Comparison of ENCODE assay signal across 8 mouse cellular contexts in genomic region chr1:155973719-155974379, GRCm38 (mm10). TPM values are rescaled to one million over a fixed set of nuclear protein-coding genes. Genes with fewer than 3 reads are reported as not detected.
A peak's percentile ranks its signal among the peaks of the same experiment; 100 is the strongest.
DNase-seq lines count a peak whose midpoint lies in the region; ATAC-seq and TF ChIP-seq lines count a peak whose summit lies in the region.

No protein-coding gene starts in this region.

- H3K27me3 ChIP-seq in heart, embryonic 11.5 days (ENCODE audit: control insufficient read depth, insufficient read depth, low read length): no peaks in the 10 kb centered on the region
- no peaks in the 10 kb centered on the region for H3K27me3 ChIP-seq in intestine, embryonic 15.5 days (replicated peaks)
- H3K27me3 ChIP-seq in lung, embryonic 15.5 days: no peaks in the 10 kb centered on the region
- no peaks in the 10 kb centered on the region; the same call in 1 of the 2 replicates for H3K27me3 ChIP-seq in spleen, adult 2 months (ENCODE audit: control insufficient read depth, insufficient read depth, low read length)

- in situ Hi-C loops in ES-E14 (cut with MboI; ENCODE audit: low sequenced_read_pairs in 2 of 2, unreplicated experiment in 2 of 2): no loop called here

- ATAC-seq in heart, embryonic 11.5 days (replicated peaks; ENCODE audit: insufficient number of reproducible peaks, low FRiP score, low TSS enrichment): no peak
- peak; percentile 18 for ATAC-seq in intestine, embryonic 15.5 days
- ATAC-seq in lung, embryonic 15.5 days (ENCODE audit: borderline replicate concordance, extremely low read depth, low FRiP score, low TSS enrichment): no peak

- H3K9ac ChIP-seq in heart, embryonic 11.5 days (ENCODE audit: low read depth, low read length): peak overlapping the region; percentile 99
- peak overlapping the region; percentile 87 for H3K9ac ChIP-seq in ES-E14 (ENCODE audit: insufficient read depth, low read depth, low read length, poor library complexity, severe bottlenecking)
- peak overlapping the region; percentile 68 for H3K9ac ChIP-seq in intestine, embryonic 15.5 days
- peak overlapping the region; percentile 62 for H3K9ac ChIP-seq in lung, embryonic 15.5 days

- no peak for TF ChIP-seq POLR2A in embryonic fibroblast, embryonic 13.5 days (IDR thresholded peaks at IDR 0.05; ENCODE audit: low read depth, low read length)
- no peak for TF ChIP-seq POLR2A in spleen, adult 2 months (IDR thresholded peaks at IDR 0.05; ENCODE audit: low read depth, low read length)

- no peaks in the 10 kb centered on the region for H3K36me3 ChIP-seq in heart, embryonic 11.5 days (ENCODE audit: control insufficient read depth, insufficient read depth, low read length)
- H3K36me3 ChIP-seq in ES-E14 (ENCODE audit: control insufficient read depth, insufficient read depth, low read length, poor library complexity, severe bottlenecking): no peaks in the 10 kb centered on the region
- no peaks in the 10 kb centered on the region for H3K36me3 ChIP-seq in intestine, embryonic 15.5 days
- H3K36me3 ChIP-seq in lung, embryonic 15.5 days: no peaks in the 10 kb centered on the region
- H3K36me3 ChIP-seq in spleen, adult 2 months (ENCODE audit: control insufficient read depth, insufficient read depth, low read length): no peaks in the 10 kb centered on the region

- peak overlapping the region; percentile 87 for H3K4me2 ChIP-seq in heart, embryonic 11.5 days
- peak overlapping the region; percentile 73 for H3K4me2 ChIP-seq in intestine, embryonic 15.5 days (replicated peaks)
- H3K4me2 ChIP-seq in lung, embryonic 15.5 days: peak overlapping the region; percentile 77

- H3K4me3 ChIP-seq in heart, embryonic 11.5 days (ENCODE audit: low read depth, low read length): peak overlapping the region; percentile 96
- peak overlapping the region; percentile 93 to 98 for H3K4me3 ChIP-seq in ES-E14 (ENCODE audit: insufficient read depth in 1 of 2, low read depth in 1 of 2, low read length in 2 of 2, poor library complexity in 1 of 2, severe bottlenecking in 1 of 2)
- H3K4me3 ChIP-seq in embryonic fibroblast, embryonic 13.5 days (ENCODE audit: insufficient read depth, low read length): peak overlapping the region; percentile 77
- peak overlapping the region; percentile 98 for H3K4me3 ChIP-seq in intestine, embryonic 15.5 days (replicated peaks)
- H3K4me3 ChIP-seq in lung, embryonic 15.5 days: peak overlapping the region; percentile 94
- peak overlapping the region; percentile 66 for H3K4me3 ChIP-seq in spleen, adult 2 months (ENCODE audit: extremely low read depth, insufficient read depth, insufficient read length)

- TF ChIP-seq CTCF in embryonic fibroblast, embryonic 13.5 days (IDR thresholded peaks at IDR 0.05; ENCODE audit: borderline replicate concordance, insufficient read depth, low read length): no peak
- no peak for TF ChIP-seq CTCF in spleen, adult 2 months (IDR thresholded peaks at IDR 0.05; ENCODE audit: extremely low read depth, insufficient read depth, insufficient read length, insufficient replicate concordance)

- no peaks in the 10 kb centered on the region for H3K9me3 ChIP-seq in heart, embryonic 11.5 days (replicated peaks; ENCODE audit: control insufficient read depth, low read length)
- no peaks in the 10 kb centered on the region for H3K9me3 ChIP-seq in ES-E14 (ENCODE audit: control insufficient read depth, insufficient read depth, low read depth, low read length)
- H3K9me3 ChIP-seq in intestine, embryonic 15.5 days: no peaks in the 10 kb centered on the region
- no peaks in the 10 kb centered on the region for H3K9me3 ChIP-seq in lung, embryonic 15.5 days

- H3K27ac ChIP-seq in heart, embryonic 11.5 days (ENCODE audit: low read depth, low read length): peak overlapping the region; percentile 95
- H3K27ac ChIP-seq in ES-E14 (ENCODE audit: insufficient read depth, low read depth, low read length, poor library complexity, severe bottlenecking): no peak overlapping the region
- peak overlapping the region; percentile 75 for H3K27ac ChIP-seq in embryonic fibroblast, embryonic 13.5 days (ENCODE audit: insufficient read depth, low read length)
- peak overlapping the region; percentile 91 for H3K27ac ChIP-seq in intestine, embryonic 15.5 days
- H3K27ac ChIP-seq in lung, embryonic 15.5 days: peak overlapping the region; percentile 92
- peak overlapping the region; percentile 95 for H3K27ac ChIP-seq in spleen, adult 2 months (ENCODE audit: insufficient read depth, low read length)

- 7% methylated on average over 19 of the region's 19 CpGs for WGBS in heart, embryonic 11.5 days (ENCODE audit: insufficient replicate concordance)
- 4% methylated on average over 19 of the region's 19 CpGs for WGBS in intestine, embryonic 15.5 days
- 8% methylated on average over 19 of the region's 19 CpGs for WGBS in lung, embryonic 15.5 days
- WGBS in spleen, adult 2 months: 7% methylated on average over 19 of the region's 19 CpGs

- DNase-seq in heart, adult 18-20 months: no peak
- DNase-seq in ES-E14 (ENCODE audit: low read depth, low spot score): peak; percentile 7
- peak; percentile 11 to 15 for DNase-seq in spleen, adult 2 months (ENCODE audit: low read depth in 1 of 2, low spot score in 2 of 2)
- DNase-seq in natural killer cell, adult 2 months (ENCODE audit: low spot score in 2 of 2): no peak

- no peaks in the 10 kb centered on the region; the same call in 1 of the 2 replicates for H3K4me1 ChIP-seq in heart, embryonic 11.5 days (ENCODE audit: control insufficient read depth, insufficient read depth, low read length)
- H3K4me1 ChIP-seq in ES-E14 (ENCODE audit: control insufficient read depth in 2 of 2, insufficient read depth in 2 of 2, low read length in 2 of 2, poor library complexity in 1 of 2): peaks cover 0 to 2% of the 10 kb centered on the region in 2 experiments; a peak in 1 of 4 replicates
- 0 out of 2 replicates have a peak, but pooled peaks cover 3% of the 10 kb centered on the region for H3K4me1 ChIP-seq in embryonic fibroblast, embryonic 13.5 days (ENCODE audit: control insufficient read depth, insufficient read depth, low read length)
- no peaks in the 10 kb centered on the region; the same call in 1 of the 2 replicates for H3K4me1 ChIP-seq in intestine, embryonic 15.5 days (replicated peaks)
- peaks cover 10% of the 10 kb centered on the region for H3K4me1 ChIP-seq in lung, embryonic 15.5 days
- H3K4me1 ChIP-seq in spleen, adult 2 months (ENCODE audit: control insufficient read depth, insufficient read depth, insufficient read length): peaks cover 6% of the 10 kb centered on the region

TF ChIP-seq in ES-E14, 5 proteins besides CTCF, POLR2A, EP300 and RAD21:
- TF ChIP-seq ZNF384 (IDR thresholded peaks at IDR 0.05; ENCODE audit: low read depth, low read length): no peak
- TF ChIP-seq CHD2 (IDR thresholded peaks at IDR 0.05; ENCODE audit: low read depth, low read length): no peak
- no peak for TF ChIP-seq MAFK (IDR thresholded peaks at IDR 0.05; ENCODE audit: insufficient read depth, low read depth, low read length)
- TF ChIP-seq ZC3H11A (IDR thresholded peaks at IDR 0.05; ENCODE audit: borderline replicate concordance, low read depth, low read length): no peak
- TF ChIP-seq HCFC1 (IDR thresholded peaks at IDR 0.05; ENCODE audit: borderline replicate concordance, insufficient read depth, low read length): no peak

RNA-seq across cellular contexts. Expression of gene Cep350, which starts 0.8 kb away (rescaled TPM):
- 5.3 and 8.5 TPM in 2 replicates for polyA plus RNA-seq in heart, embryonic 11.5 days (2014; fragmentation: Nextera tagmentation; extraction: Ambion mirVana)
- total RNA-seq in heart, adult 18-20 months (2021): 10 to 100 TPM; 36.1 to 39.5 TPM
- 10.3 and 11.8 TPM in 2 replicates for total RNA-seq in ES-E14 (2012; rRNA removed)
- polyA plus RNA-seq in embryonic fibroblast, embryonic 13.5 days (2011; ENCODE audit: insufficient read length, low read depth, missing spikeins): 32.4 and 34.6 TPM in 2 replicates
- 11.2 and 12.7 TPM in 2 replicates for polyA plus RNA-seq in intestine, embryonic 15.5 days (2015; fragmentation: Nextera tagmentation; extraction: Ambion mirVana)
- polyA plus RNA-seq in lung, embryonic 15.5 days (2015; fragmentation: Nextera tagmentation; extraction: Ambion mirVana): 10.6 and 10.8 TPM in 2 replicates
- 4.8 and 5.2 TPM in 2 replicates for polyA plus RNA-seq in spleen, adult 2 months (2012; rRNA removed)

Comparison
In these comparisons a context has a peak if more than half of its experiments do, and no peak if none do; other contexts are left out.
1. DNase-seq: peak in ES-E14 (single experiment) and spleen, adult 2 months (2 of 2); none in heart, adult 18-20 months (0 of 2) and natural killer cell, adult 2 months (0 of 2).
2. Peak in every context shown above with its lines, with median percentiles within 50 percentile points of each other: H3K4me2 ChIP-seq, H3K4me3 ChIP-seq and H3K9ac ChIP-seq.